Mouse (Mus musculus) kidney, adult 9 months (tissue): ENCODE measurements at regions not wholly inside any gene's neighbourhood (a gene's known extent, or its start where the extent isn't known, plus 50 kb on each side); places are given as distances from the start of the nearest gene placed in this dataset.

Source experiments
- DNase-seq: peaks from one replicate; pipeline ENCODE4 v3.0.0; 2022

GRCm38 (mm10) chr4:48889074-48889592 is 169.9 kb upstream of the Plppr1 start:
- DNase-seq = no peak

- DNase-seq = no peak
These were observed 154.5 kb upstream of the Plppr1 start for GRCm38 (mm10) chr4:48904551-48904950.

- no peak for DNase-seq
These were observed 153.7 kb upstream of the Plppr1 start for GRCm38 (mm10) chr4:48905196-48905867.

GRCm38 (mm10) chr4:48909161-48909560 is 149.9 kb upstream of the Plppr1 start:
- DNase-seq = no peak

- DNase-seq = no peak
These were observed 145.8 kb upstream of the Plppr1 start for GRCm38 (mm10) chr4:48913301-48913700.

- no peak for DNase-seq
These were observed 134.3 kb upstream of the Plppr1 start for GRCm38 (mm10) chr4:48924576-48925459.

- DNase-seq = no peak
These were observed 120.7 kb upstream of the Plppr1 start for GRCm38 (mm10) chr4:48938420-48938819.

- DNase-seq = no peak
These were observed 120.2 kb upstream of the Plppr1 start for GRCm38 (mm10) chr4:48938892-48939291.

- peak; percentile 8 for DNase-seq
These were observed 113.7 kb upstream of the Plppr1 start for GRCm38 (mm10) chr4:48945266-48945818.

GRCm38 (mm10) chr4:48952965-48953364 is 106.1 kb upstream of the Plppr1 start:
- DNase-seq = no peak

GRCm38 (mm10) chr4:48975810-48976209 is 83.3 kb upstream of the Plppr1 start:
- no peak for DNase-seq

GRCm38 (mm10) chr4:48992021-48992420 is 67.1 kb upstream of the Plppr1 start:
- DNase-seq = peak; percentile 41
